Mouse (Mus musculus): ENCODE measurements at regions not wholly inside any gene's neighbourhood (a gene's known extent, or its start where the extent isn't known, plus 50 kb on each side); places are given as distances from the start of the nearest gene placed in this dataset.

GRCm38 (mm10) chr12:25393501-25393900 is 296.6 kb upstream of the Id2 start:
- no peak overlapping the region for H3K4me3 ChIP-seq (ENCODE audit: low read depth, low read length)
- no peak overlapping the region for H3K9ac ChIP-seq (ENCODE audit: low read depth, poor library complexity, severe bottlenecking)
- no peaks in the 10 kb centered on the region for H3K36me3 ChIP-seq (ENCODE audit: control insufficient read depth, insufficient read depth, low read length, poor library complexity, severe bottlenecking)
- H3K27me3 ChIP-seq (ENCODE audit: control insufficient read depth, insufficient read depth, low read length, poor library complexity, severe bottlenecking) = no peaks in the 10 kb centered on the region; the same call in 1 of the 2 replicates
- H3K27ac ChIP-seq (ENCODE audit: insufficient read depth, low read length) = no peak overlapping the region
- no peaks in the 10 kb centered on the region for H3K9me3 ChIP-seq (replicated peaks; ENCODE audit: control insufficient read depth, insufficient read depth, low read length, poor library complexity, severe bottlenecking)
- TF ChIP-seq CTCF (IDR thresholded peaks at IDR 0.05; ENCODE audit: low read depth, low read length) = no peak
- TF ChIP-seq EP300 (IDR thresholded peaks at IDR 0.05; ENCODE audit: insufficient read depth, low read depth, low read length) = no peak
- TF ChIP-seq POLR2A (IDR thresholded peaks at IDR 0.05; ENCODE audit: insufficient read depth, low read length) = no peak
- H3K4me1 ChIP-seq (ENCODE audit: control insufficient read depth, insufficient read depth, low read length) = no peaks in the 10 kb centered on the region

- TF ChIP-seq EP300 (IDR thresholded peaks at IDR 0.05; ENCODE audit: insufficient read depth, low read depth, low read length) (no peak), POLR2A (IDR thresholded peaks at IDR 0.05; ENCODE audit: insufficient read depth, low read length) (no peak), CTCF (IDR thresholded peaks at IDR 0.05; ENCODE audit: low read depth, low read length) (no peak)
- Histone ChIP-seq H3K36me3 (ENCODE audit: control insufficient read depth, insufficient read depth, low read length, poor library complexity, severe bottlenecking) (no peaks in the 10 kb centered on the region), H3K9me3 (replicated peaks; ENCODE audit: control insufficient read depth, insufficient read depth, low read length, poor library complexity, severe bottlenecking) (no peaks in the 10 kb centered on the region), H3K4me1 (ENCODE audit: control insufficient read depth, insufficient read depth, low read length) (no peaks in the 10 kb centered on the region), H3K9ac (ENCODE audit: low read depth, poor library complexity, severe bottlenecking) (no peak overlapping the region), H3K27ac (ENCODE audit: insufficient read depth, low read length) (no peak overlapping the region), H3K4me3 (ENCODE audit: low read depth, low read length) (no peak overlapping the region), H3K27me3 (ENCODE audit: control insufficient read depth, insufficient read depth, low read length, poor library complexity, severe bottlenecking) (no peaks in the 10 kb centered on the region)
Observed at GRCm38 (mm10) chr12:25389202-25389601, 292.3 kb upstream of the Id2 start.

- no peaks in the 10 kb centered on the region for H3K4me1 ChIP-seq (ENCODE audit: control insufficient read depth, insufficient read depth, low read length)
- TF ChIP-seq CTCF (IDR thresholded peaks at IDR 0.05; ENCODE audit: low read depth, low read length) (no peak), EP300 (IDR thresholded peaks at IDR 0.05; ENCODE audit: insufficient read depth, low read depth, low read length) (no peak), POLR2A (IDR thresholded peaks at IDR 0.05; ENCODE audit: insufficient read depth, low read length) (no peak)
- no peaks in the 10 kb centered on the region for H3K9me3 ChIP-seq (replicated peaks; ENCODE audit: control insufficient read depth, insufficient read depth, low read length, poor library complexity, severe bottlenecking)
Observed at GRCm38 (mm10) chr12:25387791-25388280, 290.9 kb upstream of the Id2 start.

GRCm38 (mm10) chr12:25382961-25383360 is 286.0 kb upstream of the Id2 start:
- Histone ChIP-seq H3K4me3 (ENCODE audit: low read depth, low read length) (no peak overlapping the region), H3K9me3 (replicated peaks; ENCODE audit: control insufficient read depth, insufficient read depth, low read length, poor library complexity, severe bottlenecking) (no peaks in the 10 kb centered on the region), H3K36me3 (ENCODE audit: control insufficient read depth, insufficient read depth, low read length, poor library complexity, severe bottlenecking) (no peaks in the 10 kb centered on the region)

More at GRCm38 (mm10) chr12:25387791-25388280, 290.9 kb upstream of the Id2 start:
- Histone ChIP-seq H3K27me3 (ENCODE audit: control insufficient read depth, insufficient read depth, low read length, poor library complexity, severe bottlenecking) (no peaks in the 10 kb centered on the region), H3K9ac (ENCODE audit: low read depth, poor library complexity, severe bottlenecking) (no peak overlapping the region), H3K27ac (ENCODE audit: insufficient read depth, low read length) (no peak overlapping the region), H3K4me3 (ENCODE audit: low read depth, low read length) (no peak overlapping the region), H3K36me3 (ENCODE audit: control insufficient read depth, insufficient read depth, low read length, poor library complexity, severe bottlenecking) (no peaks in the 10 kb centered on the region)

GRCm38 (mm10) chr12:25382475-25382874 is 285.5 kb upstream of the Id2 start:
- no peaks in the 10 kb centered on the region for H3K36me3 ChIP-seq (ENCODE audit: control insufficient read depth, insufficient read depth, low read length, poor library complexity, severe bottlenecking)
- H3K9me3 ChIP-seq (replicated peaks; ENCODE audit: control insufficient read depth, insufficient read depth, low read length, poor library complexity, severe bottlenecking) = no peaks in the 10 kb centered on the region
- H3K9ac ChIP-seq (ENCODE audit: low read depth, poor library complexity, severe bottlenecking) = no peak overlapping the region

More at GRCm38 (mm10) chr12:25382961-25383360, 286.0 kb upstream of the Id2 start:
- H3K9ac ChIP-seq (ENCODE audit: low read depth, poor library complexity, severe bottlenecking) = no peak overlapping the region
- no peak overlapping the region for H3K27ac ChIP-seq (ENCODE audit: insufficient read depth, low read length)
- TF ChIP-seq CTCF (IDR thresholded peaks at IDR 0.05; ENCODE audit: low read depth, low read length) = no peak
- no peak for TF ChIP-seq EP300 (IDR thresholded peaks at IDR 0.05; ENCODE audit: insufficient read depth, low read depth, low read length)
- TF ChIP-seq POLR2A (IDR thresholded peaks at IDR 0.05; ENCODE audit: insufficient read depth, low read length) = no peak
- no peaks in the 10 kb centered on the region for H3K4me1 ChIP-seq (ENCODE audit: control insufficient read depth, insufficient read depth, low read length)
- no peaks in the 10 kb centered on the region for H3K27me3 ChIP-seq (ENCODE audit: control insufficient read depth, insufficient read depth, low read length, poor library complexity, severe bottlenecking)

GRCm38 (mm10) chr12:25381619-25382018 is 284.7 kb upstream of the Id2 start:
- H3K27ac ChIP-seq (ENCODE audit: insufficient read depth, low read length) = no peak overlapping the region
- no peak overlapping the region for H3K9ac ChIP-seq (ENCODE audit: low read depth, poor library complexity, severe bottlenecking)
- H3K4me3 ChIP-seq (ENCODE audit: low read depth, low read length) = no peak overlapping the region
- no peaks in the 10 kb centered on the region for H3K4me1 ChIP-seq (ENCODE audit: control insufficient read depth, insufficient read depth, low read length)
- TF ChIP-seq POLR2A (IDR thresholded peaks at IDR 0.05; ENCODE audit: insufficient read depth, low read length) = no peak
- TF ChIP-seq EP300 (IDR thresholded peaks at IDR 0.05; ENCODE audit: insufficient read depth, low read depth, low read length) = no peak
- no peak for TF ChIP-seq CTCF (IDR thresholded peaks at IDR 0.05; ENCODE audit: low read depth, low read length)
- no peaks in the 10 kb centered on the region for H3K36me3 ChIP-seq (ENCODE audit: control insufficient read depth, insufficient read depth, low read length, poor library complexity, severe bottlenecking)
- H3K27me3 ChIP-seq (ENCODE audit: control insufficient read depth, insufficient read depth, low read length, poor library complexity, severe bottlenecking) = no peaks in the 10 kb centered on the region
- H3K9me3 ChIP-seq (replicated peaks; ENCODE audit: control insufficient read depth, insufficient read depth, low read length, poor library complexity, severe bottlenecking) = no peaks in the 10 kb centered on the region

More at GRCm38 (mm10) chr12:25382475-25382874, 285.5 kb upstream of the Id2 start:
- H3K27me3 ChIP-seq (ENCODE audit: control insufficient read depth, insufficient read depth, low read length, poor library complexity, severe bottlenecking) = no peaks in the 10 kb centered on the region
- no peaks in the 10 kb centered on the region for H3K4me1 ChIP-seq (ENCODE audit: control insufficient read depth, insufficient read depth, low read length)
- no peak for TF ChIP-seq EP300 (IDR thresholded peaks at IDR 0.05; ENCODE audit: insufficient read depth, low read depth, low read length)
- TF ChIP-seq CTCF (IDR thresholded peaks at IDR 0.05; ENCODE audit: low read depth, low read length) = no peak
- no peak for TF ChIP-seq POLR2A (IDR thresholded peaks at IDR 0.05; ENCODE audit: insufficient read depth, low read length)
- no peak overlapping the region for H3K27ac ChIP-seq (ENCODE audit: insufficient read depth, low read length)
- H3K4me3 ChIP-seq (ENCODE audit: low read depth, low read length) = no peak overlapping the region
